ENCODE assay signal across 9 mouse cellular contexts in genomic region chr17:27827511-27827910, GRCm38 (mm10). TPM values are rescaled to one million over a fixed set of nuclear protein-coding genes. Genes with fewer than 3 reads are reported as not detected.
DNase-seq lines count a peak whose midpoint lies in the region; ATAC-seq and TF ChIP-seq lines count a peak whose summit lies in the region.
"Had no signal": no experiment of that assay in that cellular context is flagged by ENCODE, and none has a peak within 500 bp of the region (broad histone marks: within the 10 kb centered on the region; RNA-seq: fewer than 3 reads in every experiment).

No protein-coding gene starts in this region.

- H3K4me1 ChIP-seq in intestine, embryonic 14.5 days (replicated peaks; ENCODE audit: control insufficient read depth, insufficient read depth, low read length), result peaks cover 11% of the 10 kb centered on the region; the same call in 1 of the 2 replicates
- peaks cover 11% of the 10 kb centered on the region for H3K4me1 ChIP-seq in intestine, embryonic 16.5 days (ENCODE audit: control insufficient read depth, insufficient read depth, low read length)
- peaks cover 10% of the 10 kb centered on the region; the same call in 1 of the 2 replicates for H3K4me1 ChIP-seq in spleen, adult 2 months (ENCODE audit: control insufficient read depth, insufficient read depth, insufficient read length)
- peaks cover 21% of the 10 kb centered on the region; the same call in 1 of the 2 replicates for H3K4me1 ChIP-seq in embryonic facial prominence, embryonic 13.5 days

- H3K27ac ChIP-seq in intestine, embryonic 14.5 days (ENCODE audit: low read depth), result no peak overlapping the region
- no peak overlapping the region for H3K27ac ChIP-seq in intestine, embryonic 16.5 days (ENCODE audit: low read length)
- peak overlapping the region; percentile 56; the same call in 1 of the 2 replicates for H3K27ac ChIP-seq in spleen, adult 2 months (ENCODE audit: insufficient read depth, low read length)
- no peak overlapping the region for H3K27ac ChIP-seq in embryonic facial prominence, embryonic 13.5 days

- H3K4me2 ChIP-seq in intestine, embryonic 14.5 days (ENCODE audit: low read length), result peak overlapping the region; percentile 68
- H3K4me2 ChIP-seq in intestine, embryonic 16.5 days (ENCODE audit: low read depth, low read length), result no peak overlapping the region
- peak overlapping the region; percentile 61 for H3K4me2 ChIP-seq in embryonic facial prominence, embryonic 13.5 days

- H3K9me3 ChIP-seq in intestine, embryonic 14.5 days (ENCODE audit: control insufficient read depth, low read length), result no peaks in the 10 kb centered on the region
- H3K9me3 ChIP-seq in intestine, embryonic 16.5 days (ENCODE audit: control insufficient read depth, low read length), result no peaks in the 10 kb centered on the region
- H3K9me3 ChIP-seq in embryonic facial prominence, embryonic 13.5 days, result no peaks in the 10 kb centered on the region

- TF ChIP-seq CTCF in spleen, adult 2 months (IDR thresholded peaks at IDR 0.05; ENCODE audit: extremely low read depth, insufficient read depth, insufficient read length, insufficient replicate concordance), result no peak

- H3K9ac ChIP-seq in intestine, embryonic 14.5 days (ENCODE audit: low read length), result no peak overlapping the region
- H3K9ac ChIP-seq in intestine, embryonic 16.5 days (ENCODE audit: low read depth, low read length), result no peak overlapping the region
- H3K9ac ChIP-seq in embryonic facial prominence, embryonic 13.5 days, result no peak overlapping the region

- WGBS in intestine, embryonic 14.5 days, result 40% methylated on average over 6 of the region's 6 CpGs
- 38% methylated on average over 6 of the region's 6 CpGs for WGBS in intestine, embryonic 16.5 days
- 37% methylated on average over 6 of the region's 6 CpGs for WGBS in spleen, adult 2 months
- WGBS in embryonic facial prominence, embryonic 13.5 days, result 25% methylated on average over 6 of the region's 6 CpGs

- H3K36me3 ChIP-seq in intestine, embryonic 14.5 days (ENCODE audit: control insufficient read depth, insufficient read depth, low read length), result no peaks in the 10 kb centered on the region
- H3K36me3 ChIP-seq in intestine, embryonic 16.5 days (ENCODE audit: control insufficient read depth, insufficient read depth, low read length), result no peaks in the 10 kb centered on the region
- no peaks in the 10 kb centered on the region for H3K36me3 ChIP-seq in spleen, adult 2 months (ENCODE audit: control insufficient read depth, insufficient read depth, low read length)
- H3K36me3 ChIP-seq in embryonic facial prominence, embryonic 13.5 days, result no peaks in the 10 kb centered on the region
- H3K36me3 ChIP-seq in splenic B cell, adult 2 months (ENCODE audit: control insufficient read depth, insufficient read depth, low read length, poor library complexity, severe bottlenecking), result no peaks in the 10 kb centered on the region

- ATAC-seq in intestine, embryonic 14.5 days (replicated peaks; ENCODE audit: low FRiP score, low TSS enrichment, low read depth), result no peak
- ATAC-seq in intestine, embryonic 16.5 days, result no peak
- no peak for ATAC-seq in embryonic facial prominence, embryonic 13.5 days (ENCODE audit: insufficient number of reproducible peaks, insufficient read depth, low FRiP score, low TSS enrichment, low read depth)

- peak overlapping the region; percentile 31; the same call in 1 of the 2 replicates for H3K4me3 ChIP-seq in intestine, embryonic 14.5 days (ENCODE audit: low read depth, low read length)
- H3K4me3 ChIP-seq in intestine, embryonic 16.5 days (ENCODE audit: low read length), result no peak overlapping the region
- no peak overlapping the region for H3K4me3 ChIP-seq in spleen, adult 2 months (ENCODE audit: extremely low read depth, insufficient read depth, insufficient read length)
- no peak overlapping the region for H3K4me3 ChIP-seq in embryonic facial prominence, embryonic 13.5 days

- TF ChIP-seq POLR2A in spleen, adult 2 months (IDR thresholded peaks at IDR 0.05; ENCODE audit: low read depth, low read length), result no peak

- DNase-seq in intestine, embryonic 14.5 days (ENCODE audit: low spot score), result no peak
- DNase-seq in spleen, adult 2 months (ENCODE audit: low read depth in 1 of 2, low spot score in 2 of 2), result no peak
- DNase-seq in spleen, postnatal 4 days (ENCODE audit: low spot score in 2 of 2), result no peak
- DNase-seq in splenic B cell, adult 2 months (ENCODE audit: low read depth, low spot score), result peak; percentile 49
- no peak for DNase-seq in gastrocnemius, postnatal 14 days
- DNase-seq in left cerebral cortex, postnatal 14 days (ENCODE audit: low spot score in 2 of 2), result no peak
- DNase-seq: layer of hippocampus, adult 9-11 months had no signal

- intact Hi-C loops in gastrocnemius, postnatal 14 days (cut with DNase I; ENCODE audit: low total_unique reads), result no loop called here
- intact Hi-C loops in left cerebral cortex, postnatal 14 days (cut with DNase I), result no loop called here

- no peaks in the 10 kb centered on the region for H3K27me3 ChIP-seq in intestine, embryonic 14.5 days (replicated peaks; ENCODE audit: control insufficient read depth, insufficient read depth, low read length)
- no peaks in the 10 kb centered on the region for H3K27me3 ChIP-seq in intestine, embryonic 16.5 days (replicated peaks; ENCODE audit: control insufficient read depth, insufficient read depth, low read length)
- no peaks in the 10 kb centered on the region for H3K27me3 ChIP-seq in spleen, adult 2 months (ENCODE audit: control insufficient read depth, insufficient read depth, low read length)
- no peaks in the 10 kb centered on the region for H3K27me3 ChIP-seq in embryonic facial prominence, embryonic 13.5 days
- H3K27me3 ChIP-seq in splenic B cell, adult 2 months (ENCODE audit: control insufficient read depth, insufficient read depth, low read length, poor library complexity, severe bottlenecking), result no peaks in the 10 kb centered on the region

RNA-seq across cellular contexts. Expression of gene D17Wsu92e, which starts 7.1 kb away (rescaled TPM):
- polyA plus RNA-seq in intestine, embryonic 14.5 days (2014; fragmentation: Nextera tagmentation; extraction: Ambion mirVana), result 20.1 and 23.4 TPM in 2 replicates
- polyA plus RNA-seq in intestine, embryonic 16.5 days (2015; fragmentation: Nextera tagmentation; extraction: Ambion mirVana), result 14.7 and 20.8 TPM in 2 replicates
- polyA plus RNA-seq in spleen, adult 2 months (2012; rRNA removed), result 63.8 and 64.6 TPM in 2 replicates
- 18.3 and 20.2 TPM in 2 replicates for polyA plus RNA-seq in embryonic facial prominence, embryonic 13.5 days (2015; fragmentation: Nextera tagmentation; extraction: Ambion mirVana)
- total RNA-seq in gastrocnemius, postnatal 14 days (2021), result 10 to 100 TPM; 79.7 to 85.1 TPM
- total RNA-seq in left cerebral cortex, postnatal 14 days (2021), result 100 to 1,000 TPM; 136 to 137 TPM

RNA-seq across cellular contexts. Expression of gene Snrpc, which starts 10.4 kb away (rescaled TPM):
- polyA plus RNA-seq in intestine, embryonic 14.5 days (2014; fragmentation: Nextera tagmentation; extraction: Ambion mirVana), result 302 and 314 TPM in 2 replicates
- 218 and 242 TPM in 2 replicates for polyA plus RNA-seq in intestine, embryonic 16.5 days (2015; fragmentation: Nextera tagmentation; extraction: Ambion mirVana)
- polyA plus RNA-seq in spleen, adult 2 months (2012; rRNA removed), result 63.5 and 104 TPM in 2 replicates
- polyA plus RNA-seq in embryonic facial prominence, embryonic 13.5 days (2015; fragmentation: Nextera tagmentation; extraction: Ambion mirVana), result 326 and 362 TPM in 2 replicates
- 10 to 100 TPM; 79.1 to 81.2 TPM for total RNA-seq in gastrocnemius, postnatal 14 days (2021)
- 10 to 100 TPM; 66.0 to 71.1 TPM for total RNA-seq in left cerebral cortex, postnatal 14 days (2021)

RNA-seq across cellular contexts. Expression of gene Uhrf1bp1, which starts 28.7 kb away (rescaled TPM):
- polyA plus RNA-seq in intestine, embryonic 14.5 days (2014; fragmentation: Nextera tagmentation; extraction: Ambion mirVana), result 5.8 and 6.6 TPM in 2 replicates
- 2.3 and 2.9 TPM in 2 replicates for polyA plus RNA-seq in intestine, embryonic 16.5 days (2015; fragmentation: Nextera tagmentation; extraction: Ambion mirVana)
- polyA plus RNA-seq in spleen, adult 2 months (2012; rRNA removed), result 2.5 and 3.4 TPM in 2 replicates
- polyA plus RNA-seq in embryonic facial prominence, embryonic 13.5 days (2015; fragmentation: Nextera tagmentation; extraction: Ambion mirVana), result 6.5 and 7.1 TPM in 2 replicates
- 10 to 100 TPM; 15.8 to 16.6 TPM for total RNA-seq in gastrocnemius, postnatal 14 days (2021)
- total RNA-seq in left cerebral cortex, postnatal 14 days (2021), result 10 to 100 TPM; 18.7 to 20.5 TPM
